Mouse (Mus musculus) olfactory bulb, adult 2 months (tissue): ENCODE results near the gene Hnf4a.

ENCODE experiments used
- CTCF ChIP-seq: fragments of 200-500 bp; IDR thresholded peaks from 2 replicates; pipeline ENCODE4 v1.5.1; 2012; ENCODE audit warnings: low read depth, mild to moderate bottlenecking, low read length, moderate library complexity; ENCODE audit not compliant: insufficient read depth
- POLR2A ChIP-seq: fragments of 200-500 bp; IDR thresholded peaks from 2 replicates; pipeline ENCODE4 v1.6.1; 2012; ENCODE audit warnings: mild to moderate bottlenecking, low read depth, low read length, moderate library complexity; ENCODE audit not compliant: insufficient read depth

GRCm38 (mm10) chr2:163564646-163565045 lies 58.0 kb downstream of the Hnf4a start:
- TF ChIP-seq POLR2A: no peak
- no peak for TF ChIP-seq CTCF
